Mouse (Mus musculus): ENCODE results near the gene Mapk10. TPM values are rescaled to one million over a fixed set of nuclear protein-coding genes. Genes with fewer than 3 reads are reported as not detected.
"Not testable (repeated sequence)": the region's sequence is repeated elsewhere in the genome, so short reads cannot be mapped to it uniquely, and the experiment has no call there.

The Mapk10 gene
- total RNA-seq, 1 experiment from 2014 or later: not detected

GRCm38 (mm10) chr5:102930161-102930560 lies 281.0 kb downstream of the Mapk10 start:
- ATAC-seq (replicated peaks in 1 of 2; ENCODE audit: insufficient read depth in 1 of 2, low FRiP score in 2 of 2, low TSS enrichment in 1 of 2, low read depth in 1 of 2, poor library complexity in 2 of 2, severe bottlenecking in 2 of 2): no peak

- ATAC-seq (replicated peaks in 1 of 2; ENCODE audit: insufficient read depth in 1 of 2, low FRiP score in 2 of 2, low TSS enrichment in 1 of 2, low read depth in 1 of 2, poor library complexity in 2 of 2, severe bottlenecking in 2 of 2): no peak
Observed at GRCm38 (mm10) chr5:102926786-102927185, 284.3 kb downstream of the Mapk10 start.

- no peak for ATAC-seq (replicated peaks in 1 of 2; ENCODE audit: insufficient read depth in 1 of 2, low FRiP score in 2 of 2, low TSS enrichment in 1 of 2, low read depth in 1 of 2, poor library complexity in 2 of 2, severe bottlenecking in 2 of 2)
Observed at GRCm38 (mm10) chr5:102920199-102920598, 290.9 kb downstream of the Mapk10 start.

- ATAC-seq (replicated peaks in 1 of 2; ENCODE audit: insufficient read depth in 1 of 2, low FRiP score in 2 of 2, low TSS enrichment in 1 of 2, low read depth in 1 of 2, poor library complexity in 2 of 2, severe bottlenecking in 2 of 2): no peak
Observed at GRCm38 (mm10) chr5:102905441-102906211, 305.5 kb downstream of the Mapk10 start.

- no peak for ATAC-seq (replicated peaks in 1 of 2; ENCODE audit: insufficient read depth in 1 of 2, low FRiP score in 2 of 2, low TSS enrichment in 1 of 2, low read depth in 1 of 2, poor library complexity in 2 of 2, severe bottlenecking in 2 of 2)
Observed at GRCm38 (mm10) chr5:102904066-102904465, 307.1 kb downstream of the Mapk10 start.

- no peak for ATAC-seq (replicated peaks in 1 of 2; ENCODE audit: insufficient read depth in 1 of 2, low FRiP score in 2 of 2, low TSS enrichment in 1 of 2, low read depth in 1 of 2, poor library complexity in 2 of 2, severe bottlenecking in 2 of 2)
Observed at GRCm38 (mm10) chr5:102903487-102903886, 307.6 kb downstream of the Mapk10 start.

GRCm38 (mm10) chr5:102901176-102901575 lies 310.0 kb downstream of the Mapk10 start:
- no peak for ATAC-seq (replicated peaks in 1 of 2; ENCODE audit: insufficient read depth in 1 of 2, low FRiP score in 2 of 2, low TSS enrichment in 1 of 2, low read depth in 1 of 2, poor library complexity in 2 of 2, severe bottlenecking in 2 of 2)

- ATAC-seq (replicated peaks in 1 of 2; ENCODE audit: insufficient read depth in 1 of 2, low FRiP score in 2 of 2, low TSS enrichment in 1 of 2, low read depth in 1 of 2, poor library complexity in 2 of 2, severe bottlenecking in 2 of 2): no peak
Observed at GRCm38 (mm10) chr5:102899680-102900215, 311.4 kb downstream of the Mapk10 start.

GRCm38 (mm10) chr5:102898301-102898700 lies 312.8 kb downstream of the Mapk10 start:
- ATAC-seq (replicated peaks in 1 of 2; ENCODE audit: insufficient read depth in 1 of 2, low FRiP score in 2 of 2, low TSS enrichment in 1 of 2, low read depth in 1 of 2, poor library complexity in 2 of 2, severe bottlenecking in 2 of 2): no peak

- no peak for ATAC-seq (replicated peaks in 1 of 2; ENCODE audit: insufficient read depth in 1 of 2, low FRiP score in 2 of 2, low TSS enrichment in 1 of 2, low read depth in 1 of 2, poor library complexity in 2 of 2, severe bottlenecking in 2 of 2)
Observed at GRCm38 (mm10) chr5:102892226-102892625, 318.9 kb downstream of the Mapk10 start.

- no peak for ATAC-seq (replicated peaks in 1 of 2; ENCODE audit: insufficient read depth in 1 of 2, low FRiP score in 2 of 2, low TSS enrichment in 1 of 2, low read depth in 1 of 2, poor library complexity in 2 of 2, severe bottlenecking in 2 of 2)
Observed at GRCm38 (mm10) chr5:102889163-102889488, 322.0 kb downstream of the Mapk10 start.

- ATAC-seq (replicated peaks in 1 of 2; ENCODE audit: insufficient read depth in 1 of 2, low FRiP score in 2 of 2, low TSS enrichment in 1 of 2, low read depth in 1 of 2, poor library complexity in 2 of 2, severe bottlenecking in 2 of 2): no peak
Observed at GRCm38 (mm10) chr5:102888482-102889162, 322.5 kb downstream of the Mapk10 start.

- ATAC-seq (replicated peaks in 1 of 2; ENCODE audit: insufficient read depth in 1 of 2, low FRiP score in 2 of 2, low TSS enrichment in 1 of 2, low read depth in 1 of 2, poor library complexity in 2 of 2, severe bottlenecking in 2 of 2): peak; percentile 54 to 61; a peak in 1 of 4 replicates
Observed at GRCm38 (mm10) chr5:102875628-102876027, 335.5 kb downstream of the Mapk10 start.

- ATAC-seq (replicated peaks in 1 of 2; ENCODE audit: insufficient read depth in 1 of 2, low FRiP score in 2 of 2, low TSS enrichment in 1 of 2, low read depth in 1 of 2, poor library complexity in 2 of 2, severe bottlenecking in 2 of 2): peak; percentile 78 to 84
Observed at GRCm38 (mm10) chr5:102874605-102875298, 336.4 kb downstream of the Mapk10 start.

- not testable (repeated sequence) for ATAC-seq (replicated peaks in 1 of 2; ENCODE audit: insufficient read depth in 1 of 2, low FRiP score in 2 of 2, low TSS enrichment in 1 of 2, low read depth in 1 of 2, poor library complexity in 2 of 2, severe bottlenecking in 2 of 2)
Observed at GRCm38 (mm10) chr5:102872996-102873395, 338.1 kb downstream of the Mapk10 start.

- no peak for ATAC-seq (replicated peaks in 1 of 2; ENCODE audit: insufficient read depth in 1 of 2, low FRiP score in 2 of 2, low TSS enrichment in 1 of 2, low read depth in 1 of 2, poor library complexity in 2 of 2, severe bottlenecking in 2 of 2)
Observed at GRCm38 (mm10) chr5:102868196-102868595, 342.9 kb downstream of the Mapk10 start.

GRCm38 (mm10) chr5:102859749-102860148 lies 351.4 kb downstream of the Mapk10 start:
- no peak for ATAC-seq (replicated peaks in 1 of 2; ENCODE audit: insufficient read depth in 1 of 2, low FRiP score in 2 of 2, low TSS enrichment in 1 of 2, low read depth in 1 of 2, poor library complexity in 2 of 2, severe bottlenecking in 2 of 2)

GRCm38 (mm10) chr5:102858047-102858446 lies 353.1 kb downstream of the Mapk10 start:
- ATAC-seq (replicated peaks in 1 of 2; ENCODE audit: insufficient read depth in 1 of 2, low FRiP score in 2 of 2, low TSS enrichment in 1 of 2, low read depth in 1 of 2, poor library complexity in 2 of 2, severe bottlenecking in 2 of 2): no peak
